Mouse (Mus musculus): ENCODE data around the gene Hoga1.
A peak's percentile ranks its signal among the peaks of the same experiment; 100 is the strongest.

Hoga1 gene

GRCm38 (mm10) chr19:42045269-42046102 is at the start of gene Hoga1:
Gene Hoga1 (plus strand): TSS chr19:42045610.
- DNase-seq = no peak

- no peak for DNase-seq
Observed at GRCm38 (mm10) chr19:41997090-41997489, 48.3 kb upstream of the Hoga1 start.

GRCm38 (mm10) chr19:41998770-41999548 is 46.5 kb upstream of the Hoga1 start:
- no peak for DNase-seq

- DNase-seq = no peak
Observed at GRCm38 (mm10) chr19:41999688-42000283, 45.6 kb upstream of the Hoga1 start.

GRCm38 (mm10) chr19:42000446-42000958 is 44.9 kb upstream of the Hoga1 start:
- DNase-seq = no peak

GRCm38 (mm10) chr19:42001253-42001980 is 44.0 kb upstream of the Hoga1 start:
- no peak for DNase-seq

GRCm38 (mm10) chr19:42004258-42004657 is 41.2 kb upstream of the Hoga1 start:
- no peak for DNase-seq

- no peak for DNase-seq
Observed at GRCm38 (mm10) chr19:42005616-42006015, 39.8 kb upstream of the Hoga1 start.

GRCm38 (mm10) chr19:42006568-42006967 is 38.8 kb upstream of the Hoga1 start:
- no peak for DNase-seq

- no peak for DNase-seq
Observed at GRCm38 (mm10) chr19:42008586-42008985, 36.8 kb upstream of the Hoga1 start.

- DNase-seq = no peak
Observed at GRCm38 (mm10) chr19:42009067-42009466, 36.3 kb upstream of the Hoga1 start.

- no peak for DNase-seq
Observed at GRCm38 (mm10) chr19:42010436-42010835, 35.0 kb upstream of the Hoga1 start.

- DNase-seq = no peak
Observed at GRCm38 (mm10) chr19:42011123-42011522, 34.3 kb upstream of the Hoga1 start.

- no peak for DNase-seq
Observed at GRCm38 (mm10) chr19:42014231-42014825, 31.1 kb upstream of the Hoga1 start.

GRCm38 (mm10) chr19:42015001-42015400 is 30.4 kb upstream of the Hoga1 start:
- DNase-seq = no peak

- DNase-seq = no peak
Observed at GRCm38 (mm10) chr19:42016251-42016650, 29.2 kb upstream of the Hoga1 start.

GRCm38 (mm10) chr19:42016840-42017239 is 28.6 kb upstream of the Hoga1 start:
- peak; percentile 68 for DNase-seq

- peak; percentile 98 for DNase-seq
Observed at GRCm38 (mm10) chr19:42017399-42018247, 27.8 kb upstream of the Hoga1 start.

GRCm38 (mm10) chr19:42019011-42019522 is 26.3 kb upstream of the Hoga1 start:
- no peak for DNase-seq

GRCm38 (mm10) chr19:42021681-42022541 is 23.5 kb upstream of the Hoga1 start:
- DNase-seq = no peak
